Mouse (Mus musculus) macrophage (primary cell): ENCODE measurements around the gene Phb2. TPM values are rescaled to one million over a fixed set of nuclear protein-coding genes. Genes with fewer than 3 reads are reported as not detected.
A peak's percentile ranks its signal among the peaks of the same experiment; 100 is the strongest.

Experiments used
- H3K27ac ChIP-seq: fragments of 350-480 bp; formaldehyde crosslinking; 2 replicates; pipeline ENCODE4 v1.9.0; 2021
- H3K36me3 ChIP-seq: fragments of 350-480 bp; formaldehyde crosslinking; 2 replicates; pipeline ENCODE4 v1.9.0; 2021; ENCODE audit errors: inconsistent target
- H3K4me3 ChIP-seq: fragments of 350-480 bp; formaldehyde crosslinking; 2 replicates; pipeline ENCODE4 v1.9.0; 2021; ENCODE audit errors: inconsistent target
- H3K79me2 ChIP-seq: fragments of 350-480 bp; formaldehyde crosslinking; 2 replicates; pipeline ENCODE4 v1.9.0; 2021; ENCODE audit errors: inconsistent target
- WGBS: methylation state at CpG from one replicate; pipeline ENCODE4 v1.1.7; 2026; ENCODE audit warnings: inconsistent platforms; ENCODE audit not compliant: missing documents; 5-methylcytosine and 5-hydroxymethylcytosine counted together
- polyA plus RNA-seq: library from polyadenylated mRNA; stranded (reverse); fragments of 250-400 nt; gene quantifications from 3 replicates; pipeline ENCODE4 v1.2.4, GENCODE M21; 2018; ENCODE audit warnings: inconsistent platforms

The Phb2 gene
- polyA plus RNA-seq, 1 experiment from 2014 or later, result 93.5 TPM

- Histone ChIP-seq H3K36me3 (peaks cover 50% of the 10 kb centered on the region), H3K27ac (no peak overlapping the region)
- WGBS, result 92% methylated on average over 10 of the region's 11 CpGs
Observed at GRCm38 (mm10) chr6:124699962-124700610, 12.1 kb upstream of the Phb2 start.

GRCm38 (mm10) chr6:124701338-124701737, 10.8 kb upstream of the Phb2 start:
- Histone ChIP-seq H3K36me3 (peaks cover 62% of the 10 kb centered on the region), H3K4me3 (no peak overlapping the region), H3K79me2 (peaks cover 17% of the 10 kb centered on the region), H3K27ac (no peak overlapping the region)
- WGBS, result 95% methylated on average over 8 of the region's 8 CpGs

More at GRCm38 (mm10) chr6:124699962-124700610, 12.1 kb upstream of the Phb2 start:
- Histone ChIP-seq H3K4me3 (no peak overlapping the region), H3K79me2 (peaks cover 5% of the 10 kb centered on the region; the same call in 1 of the 2 replicates)

- peaks cover 26% of the 10 kb centered on the region for H3K79me2 ChIP-seq
- no peak overlapping the region for H3K27ac ChIP-seq
- 95% methylated on average over 17 of the region's 17 CpGs for WGBS
- H3K4me3 ChIP-seq, result no peak overlapping the region
- peaks cover 62% of the 10 kb centered on the region for H3K36me3 ChIP-seq
Observed at GRCm38 (mm10) chr6:124702102-124702783, 9.9 kb upstream of the Phb2 start.

- H3K27ac ChIP-seq, result no peak overlapping the region
- H3K36me3 ChIP-seq, result peaks cover 65% of the 10 kb centered on the region
- 59% methylated on average over 3 of the region's 3 CpGs for WGBS
- H3K4me3 ChIP-seq, result no peak overlapping the region
- peaks cover 31% of the 10 kb centered on the region for H3K79me2 ChIP-seq
Observed at GRCm38 (mm10) chr6:124702784-124703103, 9.4 kb upstream of the Phb2 start.

GRCm38 (mm10) chr6:124703789-124704188, 8.3 kb upstream of the Phb2 start:
- Histone ChIP-seq H3K27ac (no peak overlapping the region), H3K4me3 (no peak overlapping the region), H3K79me2 (peaks cover 42% of the 10 kb centered on the region), H3K36me3 (peaks cover 65% of the 10 kb centered on the region)
- 86% methylated on average over 7 of the region's 7 CpGs for WGBS

GRCm38 (mm10) chr6:124704417-124704816, 7.7 kb upstream of the Phb2 start:
- peaks cover 59% of the 10 kb centered on the region for H3K36me3 ChIP-seq
- no peak overlapping the region for H3K4me3 ChIP-seq
- no peak overlapping the region for H3K27ac ChIP-seq
- 95% methylated on average over 2 of the region's 2 CpGs for WGBS
- H3K79me2 ChIP-seq, result peaks cover 48% of the 10 kb centered on the region

- WGBS, result 86% methylated on average over 5 of the region's 5 CpGs
- no peak overlapping the region for H3K4me3 ChIP-seq
- peaks cover 49% of the 10 kb centered on the region for H3K36me3 ChIP-seq
- no peak overlapping the region for H3K27ac ChIP-seq
- peaks cover 65% of the 10 kb centered on the region for H3K79me2 ChIP-seq
Observed at GRCm38 (mm10) chr6:124706061-124706627, 6.0 kb upstream of the Phb2 start.

GRCm38 (mm10) chr6:124708289-124708889, 3.7 kb upstream of the Phb2 start:
- peaks cover 32% of the 10 kb centered on the region for H3K36me3 ChIP-seq
- peaks cover 83% of the 10 kb centered on the region for H3K79me2 ChIP-seq
- H3K4me3 ChIP-seq, result no peak overlapping the region
- WGBS, result 96% methylated on average over 9 of the region's 10 CpGs
- H3K27ac ChIP-seq, result no peak overlapping the region

GRCm38 (mm10) chr6:124712918-124713317, 782 bp downstream of the Phb2 start:
- Histone ChIP-seq H3K27ac (peak overlapping the region; percentile 50), H3K36me3 (peaks cover 27% of the 10 kb centered on the region), H3K79me2 (peaks cover 65% of the 10 kb centered on the region), H3K4me3 (peak overlapping the region; percentile 100)
- 22% methylated on average over 11 of the region's 11 CpGs for WGBS

GRCm38 (mm10) chr6:124716864-124717490, 4.8 kb downstream of the Phb2 start:
- Histone ChIP-seq H3K79me2 (peaks cover 26% of the 10 kb centered on the region), H3K4me3 (no peak overlapping the region), H3K27ac (no peak overlapping the region), H3K36me3 (peaks cover 44% of the 10 kb centered on the region)
- 64% methylated on average over 17 of the region's 20 CpGs for WGBS

- peaks cover 45% of the 10 kb centered on the region for H3K36me3 ChIP-seq
- WGBS, result 93% methylated on average over 13 of the region's 13 CpGs
- no peak overlapping the region for H3K4me3 ChIP-seq
- peaks cover 19% of the 10 kb centered on the region for H3K79me2 ChIP-seq
- H3K27ac ChIP-seq, result no peak overlapping the region
Observed at GRCm38 (mm10) chr6:124717968-124718367, 5.8 kb downstream of the Phb2 start.

GRCm38 (mm10) chr6:124718703-124719102, 6.6 kb downstream of the Phb2 start:
- Histone ChIP-seq H3K4me3 (no peak overlapping the region), H3K79me2 (peaks cover 12% of the 10 kb centered on the region), H3K36me3 (peaks cover 45% of the 10 kb centered on the region), H3K27ac (no peak overlapping the region)
- 100% methylated on average over 5 of the region's 16 CpGs for WGBS

GRCm38 (mm10) chr6:124719354-124719978, 7.3 kb downstream of the Phb2 start:
- no peak overlapping the region for H3K4me3 ChIP-seq
- H3K79me2 ChIP-seq, result peaks cover 10% of the 10 kb centered on the region
- peaks cover 44% of the 10 kb centered on the region for H3K36me3 ChIP-seq
- no peak overlapping the region for H3K27ac ChIP-seq
- 96% methylated on average over 7 of the region's 7 CpGs for WGBS

- Histone ChIP-seq H3K36me3 (peaks cover 41% of the 10 kb centered on the region), H3K27ac (peak overlapping the region; percentile 10; the same call in 1 of the 2 replicates), H3K4me3 (no peak overlapping the region), H3K79me2 (peaks cover 20% of the 10 kb centered on the region)
- 21% methylated on average over 11 of the region's 11 CpGs for WGBS
Observed at GRCm38 (mm10) chr6:124720904-124721303, 8.8 kb downstream of the Phb2 start.
